Mouse (Mus musculus) forebrain, postnatal 0 days (tissue): ENCODE data around the gene Mpp3. TPM values are rescaled to one million over a fixed set of nuclear protein-coding genes. Genes with fewer than 3 reads are reported as not detected.

Experiments
- ATAC-seq: fragments of 200-750 bp; cut with Nextera tagmentation; 2 replicates; pipeline ENCODE4 v1.8.0; 2017; ENCODE audit warnings: mild to moderate bottlenecking, moderate library complexity
- DNase-seq: peaks from one replicate; pipeline ENCODE4 v3.0.0-alpha.2; 2015
- H3K27ac ChIP-seq: fragments of 300-500 bp; sonication (generic); 2 replicates; pipeline ENCODE4 v1.5.1; 2014; ENCODE audit warnings: low read depth, mild to moderate bottlenecking, antibody characterized with exemption, low read length, moderate library complexity, mixed read lengths
- H3K27me3 ChIP-seq: fragments of 300-500 bp; sonication (generic); 2 replicates; pipeline ENCODE4 v1.6.1; 2014; ENCODE audit warnings: mild to moderate bottlenecking, low read length, mixed read lengths; ENCODE audit not compliant: insufficient read depth
- H3K36me3 ChIP-seq: fragments of 300-500 bp; sonication (generic); 2 replicates; pipeline ENCODE4 v1.6.1; 2014; ENCODE audit warnings: mild to moderate bottlenecking, moderate library complexity; ENCODE audit not compliant: insufficient read depth
- H3K4me1 ChIP-seq: fragments of 300-500 bp; sonication (generic); 2 replicates; pipeline ENCODE4 v1.6.1; 2014; ENCODE audit warnings: antibody characterized with exemption; ENCODE audit not compliant: insufficient read depth
- H3K4me2 ChIP-seq: fragments of 300-500 bp; sonication (generic); 2 replicates; pipeline ENCODE4 v1.6.1; 2014; ENCODE audit warnings: low read depth, mild to moderate bottlenecking, moderate library complexity
- H3K4me3 ChIP-seq: fragments of 300-500 bp; sonication (generic); 2 replicates; pipeline ENCODE4 v1.5.1; 2014; ENCODE audit warnings: low read depth, low read length, mixed read lengths
- H3K9ac ChIP-seq: fragments of 300-500 bp; sonication (generic); 2 replicates; pipeline ENCODE4 v1.6.1; 2014; ENCODE audit warnings: mild to moderate bottlenecking
- H3K9me3 ChIP-seq: fragments of 300-500 bp; sonication (generic); 2 replicates; pipeline ENCODE4 v1.6.1; 2016; ENCODE audit warnings: low read length
- CTCF ChIP-seq: sonication (generic); IDR thresholded peaks from 2 replicates; pipeline ENCODE4 v1.5.1; 2016; ENCODE audit warnings: antibody characterized with exemption, control low read depth, low read depth
- WGBS: fragments of 180-500 bp; shearing (Covaris S2); extraction: QIAGEN DNeasy Blood & Tissue Kit; methylation state at CpG from one replicate; pipeline ENCODE4 v1.1.7; 2014; 5-methylcytosine and 5-hydroxymethylcytosine counted together
- polyA plus RNA-seq: library from polyadenylated mRNA; unstranded; fragments of >200 nt; fragmentation: Nextera tagmentation; extraction: Ambion mirVana; gene quantifications from 2 replicates; pipeline ENCODE4 v1.2.1, GENCODE M21; 2015
- total RNA-seq: library from RNA; depleted of rRNA; stranded (reverse); fragments of >200 nt; gene quantifications from 2 replicates; pipeline ENCODE4 v1.2.3, GENCODE M21; 2014

The Mpp3 gene
- total and polyA plus RNA-seq, 2 experiments from 2014 or later = 46.4 to 56.6 TPM

DNA sequence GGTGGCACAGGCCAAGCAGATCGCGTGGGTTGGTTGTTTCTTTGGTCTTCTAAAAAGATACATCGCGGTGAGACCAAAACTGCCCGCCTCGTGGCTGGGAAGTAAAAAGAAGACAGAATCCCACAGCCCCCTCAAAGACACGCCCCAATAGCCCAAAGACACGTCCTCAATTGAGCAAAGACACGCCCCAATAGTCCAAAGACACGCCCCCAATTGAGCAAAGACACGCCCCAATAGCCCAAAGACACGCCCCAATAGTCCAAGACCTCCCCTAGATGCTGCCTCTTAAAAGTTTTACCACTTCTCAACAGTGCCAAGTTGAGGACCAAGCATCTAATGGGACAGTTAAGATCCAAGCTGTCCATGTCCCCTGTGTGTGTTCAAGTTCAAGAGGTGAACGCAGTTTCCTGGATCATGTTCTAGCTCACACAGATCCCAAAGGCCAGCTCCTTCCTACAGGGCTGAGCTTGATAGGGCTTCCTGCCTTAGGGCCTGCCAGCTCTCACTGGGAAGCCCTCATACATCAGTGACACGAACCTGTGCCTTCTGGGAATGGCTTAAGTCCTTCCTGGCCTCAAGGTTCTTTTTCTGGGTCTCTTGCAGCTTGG, 21.7 kb upstream of the Mpp3 start:
- TF ChIP-seq CTCF = no peak
- WGBS = 62% methylated on average over 14 of the region's 14 CpGs
- H3K36me3 ChIP-seq = no peaks in the 10 kb centered on the region
- DNase-seq (no peak), ATAC-seq (no peak)
- no peak overlapping the region for H3K27ac ChIP-seq
- no peak overlapping the region for H3K9ac ChIP-seq
- H3K4me3 ChIP-seq = no peak overlapping the region
- no peaks in the 10 kb centered on the region for H3K27me3 ChIP-seq
- no peak overlapping the region for H3K4me2 ChIP-seq
- no peaks in the 10 kb centered on the region for H3K4me1 ChIP-seq
- H3K9me3 ChIP-seq = 0 out of 2 replicates have a peak, but pooled peaks cover 9% of the 10 kb centered on the region

DNA sequence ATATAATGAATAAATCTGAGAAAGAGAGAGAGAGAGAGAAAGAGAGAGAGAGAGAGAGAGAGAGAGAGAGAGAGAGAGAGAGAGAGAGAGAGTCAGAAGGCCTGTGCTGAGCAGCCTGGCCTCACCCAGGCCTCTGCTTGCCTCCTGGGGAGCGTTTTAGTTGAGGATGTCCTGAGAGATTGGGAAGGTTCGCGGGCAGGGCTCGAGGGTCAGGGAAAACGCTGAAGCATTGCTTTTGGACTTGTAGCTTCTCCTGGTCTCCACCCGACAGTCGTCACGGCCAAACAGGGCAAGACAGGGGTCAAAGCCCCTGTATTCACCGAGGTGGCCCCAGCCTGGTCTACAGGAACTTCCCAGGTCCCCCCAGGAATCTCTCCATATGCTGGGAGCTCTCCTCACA, 18.3 kb upstream of the Mpp3 start:
- H3K27ac ChIP-seq = no peak overlapping the region
- WGBS = 90% methylated on average over 9 of the region's 9 CpGs
- no peak for TF ChIP-seq CTCF
- no peak for DNase-seq
- H3K4me3 ChIP-seq = no peak overlapping the region
- H3K9me3 ChIP-seq = 0 out of 2 replicates have a peak, but pooled peaks cover 9% of the 10 kb centered on the region
- H3K9ac ChIP-seq = no peak overlapping the region
- H3K4me2 ChIP-seq = no peak overlapping the region
- no peak for ATAC-seq
- no peaks in the 10 kb centered on the region for H3K4me1 ChIP-seq
- no peaks in the 10 kb centered on the region for H3K36me3 ChIP-seq
- H3K27me3 ChIP-seq = no peaks in the 10 kb centered on the region

DNA sequence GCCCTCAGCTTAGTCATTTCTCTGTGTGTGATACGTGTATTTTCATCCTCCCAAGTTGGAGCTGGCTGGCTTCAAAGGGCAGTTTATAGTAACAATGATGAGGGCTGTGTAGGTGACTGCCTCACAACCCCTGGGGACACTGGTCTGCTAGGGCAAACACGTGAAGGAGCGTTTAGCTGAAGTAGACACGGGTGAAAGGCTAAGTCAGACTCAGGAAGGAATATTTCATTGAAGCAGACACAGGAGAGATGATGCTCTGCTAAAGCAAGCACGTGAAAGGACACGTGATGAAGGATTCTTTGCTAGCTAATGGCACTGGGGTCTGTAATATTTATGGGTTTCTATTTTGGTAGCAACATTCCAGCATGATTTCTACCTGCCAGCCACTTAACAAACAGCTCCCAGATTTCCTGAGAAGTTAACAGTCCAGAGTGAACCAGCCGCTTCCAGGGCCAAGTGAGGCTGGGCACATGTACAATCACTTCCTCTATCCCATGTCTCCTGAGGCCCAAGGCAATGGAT, 16.5 kb upstream of the Mpp3 start:
- Histone ChIP-seq H3K4me1 (no peaks in the 10 kb centered on the region), H3K27ac (no peak overlapping the region), H3K36me3 (no peaks in the 10 kb centered on the region), H3K9me3 (0 out of 2 replicates have a peak, but pooled peaks cover 9% of the 10 kb centered on the region), H3K9ac (no peak overlapping the region), H3K4me3 (no peak overlapping the region), H3K27me3 (no peaks in the 10 kb centered on the region), H3K4me2 (no peak overlapping the region)
- WGBS = 88% methylated on average over 7 of the region's 7 CpGs
- DNase-seq (no peak), ATAC-seq (no peak)
- TF ChIP-seq CTCF = no peak

DNA sequence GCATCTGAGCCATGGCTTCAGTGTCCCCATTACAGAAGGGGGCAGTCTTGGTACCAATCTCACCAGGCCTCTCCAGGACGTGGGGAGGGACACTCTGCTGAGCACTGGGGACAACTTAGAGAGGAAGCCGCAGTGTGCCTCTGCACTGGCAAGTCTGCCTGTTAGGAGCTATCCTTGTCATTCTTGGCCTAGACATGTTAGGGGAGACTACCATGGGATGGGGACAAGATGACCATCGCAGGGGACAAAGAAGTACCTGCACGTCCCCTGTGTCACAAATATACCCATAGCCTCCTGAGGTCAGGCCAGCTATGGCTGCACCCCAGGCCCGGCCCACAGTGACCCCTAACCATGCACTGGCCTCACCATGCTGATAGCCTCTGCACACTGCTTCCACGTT, 15.1 kb upstream of the Mpp3 start:
- no peaks in the 10 kb centered on the region for H3K27me3 ChIP-seq
- H3K36me3 ChIP-seq = no peaks in the 10 kb centered on the region
- no peak overlapping the region for H3K27ac ChIP-seq
- DNase-seq (no peak), ATAC-seq (no peak)
- H3K9me3 ChIP-seq = 0 out of 2 replicates have a peak, but pooled peaks cover 9% of the 10 kb centered on the region
- no peak overlapping the region for H3K4me2 ChIP-seq
- H3K9ac ChIP-seq = no peak overlapping the region
- 84% methylated on average over 6 of the region's 6 CpGs for WGBS
- TF ChIP-seq CTCF = no peak
- no peaks in the 10 kb centered on the region for H3K4me1 ChIP-seq
- no peak overlapping the region for H3K4me3 ChIP-seq

DNA sequence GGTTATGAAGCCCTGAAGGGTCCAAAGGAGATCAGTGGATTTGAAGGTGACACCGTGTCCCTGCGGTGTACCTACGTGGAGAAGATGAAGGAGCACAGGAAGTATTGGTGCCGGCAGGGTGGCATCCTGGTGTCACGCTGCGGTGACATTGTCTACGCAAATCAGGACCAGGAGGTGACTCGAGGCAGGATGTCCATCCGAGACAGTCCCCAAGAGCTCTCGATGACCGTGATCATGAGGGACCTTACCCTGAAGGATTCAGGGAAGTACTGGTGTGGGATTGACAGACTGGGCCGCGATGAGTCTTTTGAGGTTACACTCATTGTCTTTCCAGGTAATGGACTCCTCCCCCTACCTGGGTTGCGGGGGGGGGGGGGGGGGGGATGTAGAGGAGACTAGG, 14.7 kb upstream of the Mpp3 start:
- Histone ChIP-seq H3K9me3 (0 out of 2 replicates have a peak, but pooled peaks cover 9% of the 10 kb centered on the region), H3K27me3 (no peaks in the 10 kb centered on the region), H3K9ac (no peak overlapping the region), H3K27ac (no peak overlapping the region), H3K36me3 (no peaks in the 10 kb centered on the region), H3K4me3 (no peak overlapping the region), H3K4me2 (no peak overlapping the region), H3K4me1 (no peaks in the 10 kb centered on the region)
- TF ChIP-seq CTCF = no peak
- ATAC-seq (no peak), DNase-seq (no peak)
- 94% methylated on average over 13 of the region's 14 CpGs for WGBS

DNA sequence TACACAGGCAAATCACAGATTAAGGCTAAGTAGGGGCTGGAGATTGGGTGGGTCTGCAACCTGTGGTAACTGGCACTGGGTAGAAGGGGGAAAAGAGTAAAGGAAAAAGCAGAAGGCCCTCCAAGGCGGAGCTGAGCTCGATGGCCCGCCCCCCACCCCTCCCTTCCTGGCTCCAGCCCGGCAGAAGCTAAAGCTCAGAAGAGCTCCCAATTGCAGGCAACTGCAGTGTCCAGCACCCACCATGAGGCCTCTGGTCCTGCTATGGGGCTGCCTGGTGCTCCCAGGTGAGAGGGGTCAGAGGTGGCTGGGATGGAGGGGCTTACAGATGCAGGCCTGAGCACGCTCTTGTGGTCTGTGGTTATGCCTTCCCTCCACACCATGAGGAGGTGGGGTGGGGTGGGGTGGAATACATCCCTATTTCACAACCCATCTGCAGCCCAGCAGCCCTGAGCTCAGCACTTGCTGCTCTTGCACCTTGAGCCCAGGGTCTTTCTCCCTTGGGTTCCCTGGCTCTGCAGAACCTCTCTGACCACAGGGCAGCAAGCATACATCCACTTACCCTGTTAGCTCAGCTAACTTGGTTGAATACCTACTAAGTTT, 13.2 kb upstream of the Mpp3 start, which contains the start of gene Cd300lg:
Cd300lg (plus strand) TSS at position 160 of the 600 bp plus-strand sequence.
- H3K9ac ChIP-seq = no peak within 1 kb of the TSS
- H3K9me3 ChIP-seq = 0 out of 2 replicates have a peak, but pooled peaks cover 9% of the 10 kb centered on the region
- 72% methylated on average over 5 of the region's 5 CpGs for WGBS
- H3K27me3 ChIP-seq = no peaks in the 10 kb centered on the region
- H3K4me3 ChIP-seq = no peak within 1 kb of the TSS
- H3K4me2 ChIP-seq = no peak within 1 kb of the TSS
- DNase-seq = no peak
- H3K4me1 ChIP-seq = no peaks in the 10 kb centered on the region
- ATAC-seq = no peak
- H3K27ac ChIP-seq = no peak within 1 kb of the TSS
- H3K36me3 ChIP-seq = no peaks in the 10 kb centered on the region
- TF ChIP-seq CTCF = no peak

DNA sequence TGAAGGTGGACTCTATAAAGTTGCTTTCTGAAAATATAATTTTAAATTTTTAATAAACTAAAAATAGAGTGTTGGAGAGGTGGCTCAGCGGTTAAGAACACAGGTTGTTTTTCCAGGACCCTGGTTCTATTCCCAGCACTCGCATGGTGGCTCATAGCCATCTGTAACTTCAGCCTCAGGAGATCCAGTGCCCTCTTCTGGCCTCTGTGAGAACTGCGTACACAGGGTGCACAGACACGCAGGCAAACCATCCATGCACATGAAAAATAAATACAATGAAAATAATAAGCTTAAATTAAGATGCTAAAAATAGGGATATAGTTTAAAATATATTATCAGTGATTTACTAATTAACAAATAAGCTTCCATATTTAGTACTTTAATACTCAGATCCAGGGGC, 12.4 kb upstream of the Mpp3 start:
- H3K27me3 ChIP-seq = no peaks in the 10 kb centered on the region
- 0 out of 2 replicates have a peak, but pooled peaks cover 7% of the 10 kb centered on the region for H3K9me3 ChIP-seq
- 81% methylated on average over 4 of the region's 4 CpGs for WGBS
- TF ChIP-seq CTCF = 0 out of 2 replicates have a peak, but pooled peaks have one; percentile 4
- no peak for DNase-seq
- no peak overlapping the region for H3K27ac ChIP-seq
- no peak for ATAC-seq
- no peak overlapping the region for H3K4me3 ChIP-seq
- H3K9ac ChIP-seq = no peak overlapping the region
- H3K36me3 ChIP-seq = no peaks in the 10 kb centered on the region
- no peaks in the 10 kb centered on the region for H3K4me1 ChIP-seq
- no peak overlapping the region for H3K4me2 ChIP-seq
